Mouse (Mus musculus): ENCODE data around the gene Cdc25a.

Cdc25a gene

GRCm38 (mm10) chr9:109892651-109893250 is 17.4 kb downstream of the Cdc25a start:
- peak; percentile 43 to 64 for DNase-seq (ENCODE audit: low spot score in 2 of 2)

DNA sequence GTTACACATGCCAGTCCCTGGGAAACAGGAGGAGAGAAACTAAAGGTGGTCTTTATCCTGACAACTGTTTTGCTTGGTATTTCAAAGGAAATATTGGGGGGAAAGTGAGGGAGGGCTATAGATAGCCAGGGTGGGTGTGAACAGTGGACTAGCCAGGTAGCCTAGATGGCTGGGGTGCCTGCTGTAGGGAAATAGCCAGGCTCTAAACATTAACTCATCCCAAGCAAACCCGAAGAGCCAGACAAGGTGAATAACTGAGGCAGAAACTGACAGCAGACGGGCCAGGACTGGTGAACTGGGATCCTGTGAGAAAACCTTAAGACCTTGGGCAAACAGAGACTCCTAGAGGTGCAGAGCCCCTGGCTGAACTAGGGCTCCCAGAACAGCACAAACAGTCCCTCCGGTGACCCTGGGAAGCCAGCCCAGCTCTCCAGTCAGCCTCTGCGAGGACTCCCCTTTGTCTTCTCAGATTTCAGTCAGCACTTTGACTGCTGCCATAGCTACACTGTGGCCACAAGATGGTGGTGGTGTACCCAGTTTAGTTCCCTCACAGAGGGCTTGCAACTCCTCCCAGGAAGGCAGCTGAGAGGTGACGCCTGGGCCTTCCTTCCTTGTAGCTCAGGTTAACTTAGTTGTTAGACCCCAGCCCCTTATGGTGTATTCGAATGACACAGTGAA is 19.2 kb downstream of the Cdc25a start:
- DNase-seq (ENCODE audit: low spot score in 2 of 2), result peak in 1 of 2 experiments; percentile 28

- no peak for DNase-seq (ENCODE audit: low spot score in 2 of 2)
These were observed 20.2 kb downstream of the Cdc25a start for GRCm38 (mm10) chr9:109895593-109895992.

DNA sequence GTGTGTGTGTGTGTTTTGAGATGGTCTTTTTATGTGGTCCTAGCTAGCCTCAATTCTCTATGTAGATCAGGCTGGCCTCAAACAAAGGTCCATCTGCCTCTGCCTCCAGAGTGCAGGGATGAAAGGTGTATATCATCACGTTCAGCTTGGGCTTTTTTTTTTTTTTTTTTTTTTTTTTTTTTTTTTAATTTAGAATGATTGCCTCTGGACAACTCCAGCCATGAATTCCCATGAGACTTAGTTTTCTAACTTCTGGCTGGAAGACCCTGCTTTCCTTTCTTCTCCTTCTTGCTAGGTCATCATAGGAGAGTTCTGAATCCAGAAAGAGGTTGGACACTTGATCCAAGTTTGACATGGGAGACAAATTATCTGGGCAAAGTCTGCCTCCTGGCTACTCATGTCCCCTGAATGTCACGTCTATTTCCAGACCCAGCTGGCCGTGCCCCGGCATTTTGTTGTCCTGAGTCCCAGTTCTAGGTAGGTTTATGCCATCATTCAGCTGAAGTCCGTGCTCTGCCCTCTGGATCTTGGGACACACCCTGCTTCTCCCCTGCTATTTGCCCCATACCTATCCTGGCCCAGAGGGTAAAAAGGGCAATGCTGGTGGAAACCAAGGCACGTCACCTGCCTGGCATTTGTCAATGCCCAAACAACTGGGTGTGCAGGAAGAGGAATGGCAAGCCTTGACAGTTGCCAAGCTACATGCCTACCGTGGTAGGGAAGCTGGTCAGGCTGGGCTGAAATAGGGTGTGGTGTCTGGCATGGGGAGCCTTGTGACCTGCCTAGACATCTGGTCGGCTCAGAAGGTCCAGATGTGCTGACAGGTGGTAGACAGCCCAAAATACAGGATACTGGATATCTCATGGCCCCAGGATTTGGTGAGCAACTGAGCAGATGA is 21.1 kb downstream of the Cdc25a start:
- DNase-seq (ENCODE audit: low spot score in 2 of 2), result no peak

DNA sequence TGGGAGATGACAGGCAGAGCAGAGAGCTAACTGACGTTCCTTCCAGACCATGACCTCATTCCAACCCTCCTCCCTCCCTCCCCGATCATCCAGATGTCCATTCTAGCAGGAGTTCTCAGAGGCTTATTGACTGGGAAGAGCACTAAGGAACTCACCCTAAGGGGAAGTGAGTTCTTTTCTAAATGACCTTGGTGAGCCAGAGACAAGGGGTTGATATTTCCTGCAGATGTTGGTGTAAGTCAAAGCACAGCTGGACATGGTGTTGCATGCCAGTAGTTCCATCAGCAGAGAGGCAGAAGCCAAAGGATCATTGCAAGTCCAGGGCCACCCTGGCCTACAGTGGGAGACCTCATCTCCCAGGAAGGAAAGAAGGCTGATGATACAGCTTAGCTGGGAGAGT is 22.6 kb downstream of the Cdc25a start:
- DNase-seq (ENCODE audit: low spot score in 2 of 2), result no peak

DNA sequence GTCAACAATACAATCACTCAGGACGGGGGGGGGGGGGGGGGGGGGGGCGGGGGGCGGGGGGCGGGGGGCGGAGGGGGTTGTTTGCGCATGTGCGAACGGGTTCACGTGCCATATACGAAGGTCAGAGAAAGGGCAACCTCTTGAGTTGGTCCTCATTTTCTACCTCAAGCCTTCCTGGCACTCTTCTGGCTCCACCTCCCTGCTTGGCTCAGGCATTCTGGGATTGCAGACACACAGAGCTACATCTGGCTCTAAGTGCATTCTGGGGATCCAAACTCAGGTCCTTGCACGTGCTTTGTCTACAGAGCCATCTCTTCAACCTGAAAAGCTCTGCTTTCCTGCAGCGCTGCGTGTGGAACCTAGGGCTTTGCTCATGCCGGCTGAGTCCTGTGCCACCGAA is 24.0 kb downstream of the Cdc25a start:
- DNase-seq (ENCODE audit: low spot score in 2 of 2), result no peak

- DNase-seq (ENCODE audit: low spot score in 2 of 2), result no peak
These were observed 24.4 kb downstream of the Cdc25a start for GRCm38 (mm10) chr9:109899774-109900173.

DNA sequence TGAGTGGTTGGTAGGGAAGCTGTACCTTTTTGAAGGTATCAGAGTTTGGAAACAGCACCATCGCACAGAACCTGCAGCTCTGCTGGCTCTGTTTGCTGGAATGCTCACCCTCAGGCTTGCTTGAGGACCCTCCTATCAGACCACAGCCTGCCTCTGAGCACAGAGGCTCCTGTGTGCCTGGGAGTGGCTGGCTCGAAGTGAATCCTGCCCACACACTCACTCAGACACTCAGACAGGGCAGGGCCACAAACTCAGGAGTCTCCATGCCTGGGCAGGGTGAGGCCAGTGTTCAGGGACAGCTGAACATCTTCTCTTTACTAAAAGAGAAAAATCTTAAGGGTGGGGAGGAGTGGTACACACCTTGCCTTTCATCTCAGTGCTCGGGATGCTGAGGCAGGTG is 25.2 kb downstream of the Cdc25a start:
- no peak for DNase-seq (ENCODE audit: low spot score in 2 of 2)

- DNase-seq (ENCODE audit: low spot score in 2 of 2), result no peak
These were observed 26.9 kb downstream of the Cdc25a start for GRCm38 (mm10) chr9:109902246-109902645.

- DNase-seq (ENCODE audit: low spot score in 2 of 2), result no peak
These were observed 27.4 kb downstream of the Cdc25a start for GRCm38 (mm10) chr9:109902740-109903139.

GRCm38 (mm10) chr9:109907300-109907699 is 31.9 kb downstream of the Cdc25a start:
- DNase-seq (ENCODE audit: low spot score in 2 of 2), result no peak

DNA sequence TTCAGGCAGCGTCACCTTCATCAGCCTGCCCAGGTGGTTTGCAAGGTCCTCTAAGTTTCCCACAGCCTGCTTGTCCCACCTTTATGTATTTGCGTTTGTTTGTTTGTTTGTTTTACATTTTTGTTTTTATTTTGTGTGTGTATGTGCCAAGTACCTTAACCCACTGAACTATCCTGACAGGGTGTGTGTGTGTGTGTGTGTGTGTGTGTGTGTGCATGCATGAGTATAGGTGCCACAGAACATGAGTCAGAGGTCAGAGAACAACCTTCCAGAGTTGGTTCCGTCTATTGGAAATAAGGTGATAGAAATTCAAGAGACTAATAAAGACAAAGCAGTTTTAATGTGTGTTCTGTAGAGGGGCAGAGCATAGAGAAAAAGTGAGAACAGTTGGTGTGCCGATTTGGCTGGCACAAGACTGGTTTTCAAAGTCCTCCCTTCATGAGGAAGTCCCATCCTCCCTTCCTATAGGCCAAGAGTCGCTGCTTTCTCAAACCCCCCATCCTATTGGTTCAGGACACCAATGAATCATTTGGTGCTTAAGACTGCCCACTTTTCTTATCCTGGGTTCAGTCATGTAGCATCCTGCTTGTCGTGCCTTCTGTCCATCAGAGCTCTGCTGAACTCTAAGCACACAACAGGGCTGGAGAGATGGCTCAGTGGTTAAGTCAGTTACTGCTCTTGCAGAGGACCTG is 32.5 kb downstream of the Cdc25a start:
- no peak for DNase-seq (ENCODE audit: low spot score in 2 of 2)

GRCm38 (mm10) chr9:109909102-109909501 is 33.7 kb downstream of the Cdc25a start:
- no peak for DNase-seq (ENCODE audit: low spot score in 2 of 2)

- no peak for DNase-seq (ENCODE audit: low spot score in 2 of 2)
These were observed 34.5 kb downstream of the Cdc25a start for GRCm38 (mm10) chr9:109909926-109910325.

GRCm38 (mm10) chr9:109911779-109912178 is 36.4 kb downstream of the Cdc25a start:
- DNase-seq (ENCODE audit: low spot score in 2 of 2), result no peak

GRCm38 (mm10) chr9:109914269-109914926 is 39.0 kb downstream of the Cdc25a start:
- DNase-seq (ENCODE audit: low spot score in 2 of 2), result no peak

DNA sequence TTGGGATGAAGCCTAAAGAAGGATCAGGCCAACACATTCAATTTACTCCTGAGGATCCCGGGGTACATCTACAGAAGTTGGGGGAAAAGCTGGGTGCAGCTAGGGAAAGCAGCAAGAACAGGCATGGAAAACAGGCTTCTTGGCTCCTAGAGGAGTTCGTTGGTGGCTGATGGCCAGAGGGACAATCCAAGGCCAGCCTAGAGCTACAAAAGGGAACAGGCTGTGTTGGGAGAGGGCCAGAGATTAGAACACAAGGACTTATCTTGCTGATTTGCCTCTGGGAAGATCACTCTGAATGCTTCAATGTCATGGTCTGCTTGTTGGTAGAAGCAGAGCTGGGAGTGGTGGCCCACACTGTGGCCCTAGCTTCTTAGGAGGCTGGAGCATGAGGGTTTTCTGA is 42.6 kb downstream of the Cdc25a start:
- DNase-seq (ENCODE audit: low spot score in 2 of 2), result no peak

- no peak for DNase-seq (ENCODE audit: low spot score in 2 of 2)
These were observed 53.8 kb downstream of the Cdc25a start for GRCm38 (mm10) chr9:109929131-109929530.

DNA sequence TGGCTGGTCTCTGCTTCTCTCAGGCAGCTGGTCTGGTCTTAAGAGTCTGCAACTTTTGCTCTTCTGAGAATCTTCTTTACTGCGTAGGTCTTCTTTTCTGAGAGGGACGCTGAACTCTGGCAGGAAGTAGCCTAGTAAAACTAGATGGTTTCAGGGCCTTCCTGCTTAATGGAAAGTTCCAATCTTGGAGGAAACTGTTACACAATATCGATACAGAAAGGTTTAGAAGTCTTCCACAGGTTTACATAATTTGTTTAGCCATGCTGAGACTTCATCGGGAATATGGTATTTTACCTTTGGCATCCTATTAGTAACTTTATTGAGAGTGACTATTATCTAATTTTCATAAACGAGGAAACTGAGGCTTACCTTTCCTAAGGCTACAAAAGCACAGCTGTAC is 54.7 kb downstream of the Cdc25a start:
- no peak for DNase-seq (ENCODE audit: low spot score in 2 of 2)

DNA sequence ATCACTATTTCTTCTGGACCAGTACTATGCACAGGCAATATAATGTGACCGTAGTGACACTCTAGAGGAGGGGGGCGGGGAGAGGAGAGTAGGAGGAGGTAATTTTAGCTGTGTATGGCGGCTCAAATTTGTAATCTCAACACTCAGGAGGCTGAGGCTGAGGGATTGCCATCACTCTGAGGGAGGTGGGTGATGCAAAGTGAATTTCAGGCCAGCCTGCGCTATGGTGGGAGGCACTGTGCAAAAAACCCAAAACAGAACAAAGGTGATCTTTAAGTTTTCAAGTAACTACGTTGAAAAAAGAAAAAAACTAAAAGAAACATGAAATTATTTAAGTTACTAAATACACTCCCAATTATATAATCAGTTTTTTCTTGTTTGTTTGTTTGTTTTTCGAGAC is 55.4 kb downstream of the Cdc25a start:
- no peak for DNase-seq (ENCODE audit: low spot score in 2 of 2)

All from spleen, postnatal 14 days (tissue).